Mouse (Mus musculus) adrenal gland, postnatal 10 days (tissue): ENCODE measurements around the gene Ccdc151. TPM values are rescaled to one million over a fixed set of nuclear protein-coding genes. Genes with fewer than 3 reads are reported as not detected.

ENCODE experiments used
- DNase-seq: peaks from one replicate; pipeline ENCODE4 v3.0.0; 2021; ENCODE audit warnings: mixed read lengths
- total RNA-seq, 2 experiments: library from RNA; stranded (reverse); gene quantifications; 2 replicates each; pipeline ENCODE4 v1.2.3; 2021

The Ccdc151 gene
- total RNA-seq, 2 experiments from 2014 or later, result 0.39 to 1.00 TPM

- DNase-seq, result peak; percentile 26
Measured at GRCm38 (mm10) chr9:21958372-21958771, 44.1 kb downstream of the Ccdc151 start.

- peak; percentile 98 for DNase-seq
Measured at GRCm38 (mm10) chr9:21955570-21956281, 46.7 kb downstream of the Ccdc151 start, which contains the start of gene Swsap1. Gene Swsap1, plus strand, starts transcription at chr9:21955755.

GRCm38 (mm10) chr9:21955225-21955569 lies 47.2 kb downstream of the Ccdc151 start:
- no peak for DNase-seq

GRCm38 (mm10) chr9:21954635-21955034 lies 47.8 kb downstream of the Ccdc151 start:
- DNase-seq, result no peak

GRCm38 (mm10) chr9:21953600-21953999 lies 48.8 kb downstream of the Ccdc151 start:
- no peak for DNase-seq

- no peak for DNase-seq
Measured at GRCm38 (mm10) chr9:21951977-21952376, 50.5 kb downstream of the Ccdc151 start.

GRCm38 (mm10) chr9:21950322-21950721 lies 52.1 kb downstream of the Ccdc151 start:
- DNase-seq, result peak; percentile 89

GRCm38 (mm10) chr9:21948790-21949189 lies 53.6 kb downstream of the Ccdc151 start:
- no peak for DNase-seq

GRCm38 (mm10) chr9:21948146-21948545 lies 54.3 kb downstream of the Ccdc151 start:
- DNase-seq, result no peak

- no peak for DNase-seq
Measured at GRCm38 (mm10) chr9:21947540-21948130, 54.8 kb downstream of the Ccdc151 start.

GRCm38 (mm10) chr9:21944267-21944666 lies 58.2 kb downstream of the Ccdc151 start:
- no peak for DNase-seq

- no peak for DNase-seq
Measured at GRCm38 (mm10) chr9:21943638-21944037, 58.8 kb downstream of the Ccdc151 start.

- DNase-seq, result no peak
Measured at GRCm38 (mm10) chr9:21943046-21943445, 59.4 kb downstream of the Ccdc151 start.

Other genes with a start within 250 kb of the Ccdc151 start
- 10 to 100 TPM; 12.6 to 14.3 TPM for gene Spc24, start 242.3 kb downstream of the Ccdc151 start, total RNA-seq
- gene Kank2, start 203.9 kb downstream of the Ccdc151 start, total RNA-seq, result 10 to 100 TPM; 33.1 to 37.2 TPM
- gene Angptl8, start 167.1 kb downstream of the Ccdc151 start, total RNA-seq, result 10 to 100 TPM in 1 of 2 experiments, 1 to 10 TPM in 1; 7.6 to 17.9 TPM
- 10 to 100 TPM; 40.1 to 56.3 TPM for gene Dock6, start 150.0 kb downstream of the Ccdc151 start, total RNA-seq
- gene Rab3d, start 84.4 kb downstream of the Ccdc151 start, total RNA-seq, result 10 to 100 TPM; 37.2 to 45.4 TPM
- 1 to 10 TPM; 5.6 to 8.8 TPM for gene Ccdc159, start 75.2 kb downstream of the Ccdc151 start, total RNA-seq
- 100 to 1,000 TPM; 182 to 187 TPM for gene Tmem205, start 75.1 kb downstream of the Ccdc151 start, total RNA-seq
- 10 to 100 TPM; 21.9 to 22.3 TPM for gene Plppr2, start 65.6 kb downstream of the Ccdc151 start, total RNA-seq
- 10 to 100 TPM; 11.9 to 15.1 TPM for gene Swsap1, start 46.9 kb downstream of the Ccdc151 start, total RNA-seq
- 1 to 10 TPM; 7.0 to 9.1 TPM for gene Epor, start 39.1 kb downstream of the Ccdc151 start, total RNA-seq
- gene Rgl3, start 13.2 kb downstream of the Ccdc151 start, total RNA-seq, result 10 to 100 TPM; 16.2 to 23.0 TPM
- gene Prkcsh, start 172 bp upstream of the Ccdc151 start, total RNA-seq, result 100 to 1,000 TPM; 116 to 119 TPM
- 1 to 10 TPM; 1.8 to 4.6 TPM for gene Elavl3, start 49.4 kb upstream of the Ccdc151 start, total RNA-seq
- not detected for gene Gm49318, start 68.6 kb upstream of the Ccdc151 start, total RNA-seq
- 10 to 100 TPM in 1 of 2 experiments, 1 to 10 TPM in 1; 9.7 to 11.8 TPM for gene Zfp653, start 68.7 kb upstream of the Ccdc151 start, total RNA-seq
- 10 to 100 TPM; 70.8 to 78.5 TPM for gene Ecsit, start 82.8 kb upstream of the Ccdc151 start, total RNA-seq
- 10 to 100 TPM in 1 of 2 experiments, 1 to 10 TPM in 1; 1.4 to 12.9 TPM for gene Cnn1, start 96.6 kb upstream of the Ccdc151 start, total RNA-seq
- gene Elof1, start 114.5 kb upstream of the Ccdc151 start, total RNA-seq, result 10 to 100 TPM; 80.6 to 88.5 TPM
- gene Acp5, start 133.1 kb upstream of the Ccdc151 start, total RNA-seq, result 10 to 100 TPM; 28.0 to 74.3 TPM
- gene Pigyl, start 154.2 kb upstream of the Ccdc151 start, total RNA-seq, result 10 to 100 TPM; 46.4 to 54.9 TPM
- gene Zfp872, start 185.5 kb upstream of the Ccdc151 start, total RNA-seq, result 1 to 10 TPM in 1 of 2 experiments, under 1 TPM in 1; 0.78 to 1.7 TPM
- 10 to 100 TPM; 30.4 to 37.4 TPM for gene Zfp809, start 223.1 kb upstream of the Ccdc151 start, total RNA-seq